Mouse (Mus musculus) liver, adult 2 months (tissue): ENCODE measurements around the gene Met.

Experiments used
- CTCF ChIP-seq: fragments of 200-500 bp; IDR thresholded peaks from 2 replicates; pipeline ENCODE4 v1.5.1; 2011; ENCODE audit warnings: low read depth, low read length, control low read depth
- POLR2A ChIP-seq: fragments of 200-500 bp; IDR thresholded peaks from 2 replicates; pipeline ENCODE4 v1.6.1; 2011; ENCODE audit warnings: low read length, control low read depth; ENCODE audit not compliant: insufficient read depth; ENCODE audit errors: extremely low read depth

GRCm38 (mm10) chr6:17546825-17547224, 83.2 kb downstream of the Met start:
- TF ChIP-seq CTCF (no peak), POLR2A (no peak)
